In genomic region chr2:25460135-25460534, GRCm38 (mm10) we compare ENCODE assay signal across 8 mouse cellular contexts. TPM values are rescaled to one million over a fixed set of nuclear protein-coding genes. Genes with fewer than 3 reads are reported as not detected.
DNase-seq lines count a peak whose midpoint lies in the region; ATAC-seq and TF ChIP-seq lines count a peak whose summit lies in the region.

No protein-coding gene starts in this region.

- H3K27me3 ChIP-seq in testis, adult 2 months (ENCODE audit: control insufficient read depth, insufficient read depth, low read length) = no peaks in the 10 kb centered on the region
- H3K27me3 ChIP-seq in hindbrain, embryonic 10.5 days (ENCODE audit: insufficient read depth, poor library complexity, severe bottlenecking) = no peaks in the 10 kb centered on the region
- no peaks in the 10 kb centered on the region for H3K27me3 ChIP-seq in limb, embryonic 15.5 days

- no peaks in the 10 kb centered on the region for H3K36me3 ChIP-seq in testis, adult 2 months (ENCODE audit: control insufficient read depth, insufficient read depth, low read length)
- peaks cover 9% of the 10 kb centered on the region for H3K36me3 ChIP-seq in hindbrain, embryonic 10.5 days
- peaks cover 17% of the 10 kb centered on the region for H3K36me3 ChIP-seq in limb, embryonic 15.5 days

- H3K4me3 ChIP-seq in testis, adult 2 months (ENCODE audit: control insufficient read depth, low read depth, low read length) = peak overlapping the region; percentile 87
- peak overlapping the region; percentile 85 for H3K4me3 ChIP-seq in hindbrain, embryonic 10.5 days
- H3K4me3 ChIP-seq in limb, embryonic 15.5 days = peak overlapping the region; percentile 66

- peaks cover 14% of the 10 kb centered on the region for H3K4me1 ChIP-seq in testis, adult 2 months (ENCODE audit: control insufficient read depth, insufficient read depth, low read length)
- H3K4me1 ChIP-seq in hindbrain, embryonic 10.5 days (replicated peaks) = peaks cover 25% of the 10 kb centered on the region
- peaks cover 37% of the 10 kb centered on the region for H3K4me1 ChIP-seq in limb, embryonic 15.5 days

- no peak for TF ChIP-seq POLR2A in testis, adult 2 months (IDR thresholded peaks at IDR 0.05; ENCODE audit: control insufficient read depth, low read depth, low read length)

- H3K27ac ChIP-seq in testis, adult 2 months (ENCODE audit: control insufficient read depth, insufficient read depth, low read depth, low read length) = peak overlapping the region; percentile 77
- H3K27ac ChIP-seq in hindbrain, embryonic 10.5 days = peak overlapping the region; percentile 92
- H3K27ac ChIP-seq in limb, embryonic 15.5 days = peak overlapping the region; percentile 90

- no peak for TF ChIP-seq CTCF in testis, adult 2 months (IDR thresholded peaks at IDR 0.05; ENCODE audit: control insufficient read depth, insufficient read depth, insufficient replicate concordance, low read depth, low read length)

- peak; percentile 84 for DNase-seq in cerebellum, adult 9-11 months
- DNase-seq in cerebellum, postnatal 14 days = no peak
- no peak for DNase-seq in testis, postnatal 14 days (ENCODE audit: low spot score)
- DNase-seq in hindbrain, embryonic 10.5 days (ENCODE audit: low spot score) = no peak
- DNase-seq in skeletal muscle tissue, adult 2 months (ENCODE audit: low read depth, low spot score) = peak; percentile 56
- DNase-seq in Muller cell, postnatal 12 days (ENCODE audit: inconsistent ontology term) = no peak

- H3K9ac ChIP-seq in limb, embryonic 15.5 days = peak overlapping the region; percentile 54

- no peak for ATAC-seq in limb, embryonic 15.5 days (ENCODE audit: insufficient number of reproducible peaks, low FRiP score, low TSS enrichment, low read depth)

- peaks cover 4% of the 10 kb centered on the region; the same call in 1 of the 2 replicates for H3K9me3 ChIP-seq in hindbrain, embryonic 10.5 days
- H3K9me3 ChIP-seq in limb, embryonic 15.5 days = no peaks in the 10 kb centered on the region

- peak overlapping the region; percentile 82 for H3K4me2 ChIP-seq in limb, embryonic 15.5 days

- WGBS in hindbrain, embryonic 10.5 days = 42% methylated on average over 5 of the region's 5 CpGs
- WGBS in limb, embryonic 15.5 days = 34% methylated on average over 5 of the region's 5 CpGs

RNA-seq across cellular contexts. Expression of gene Paxx, which starts 0.8 kb away (rescaled TPM):
- polyA plus RNA-seq in testis, adult 2 months (2012; rRNA removed) = 34.3 and 35.8 TPM in 2 replicates
- 17.0 and 31.3 TPM in 2 replicates for polyA plus RNA-seq in hindbrain, embryonic 10.5 days (2016; fragmentation: Nextera tagmentation; extraction: Ambion mirVana)
- polyA plus RNA-seq in limb, embryonic 15.5 days (2015; fragmentation: Nextera tagmentation; extraction: Ambion mirVana) = 49.9 and 56.9 TPM in 2 replicates

RNA-seq across cellular contexts. Expression of gene Clic3, which starts 3.5 kb away (rescaled TPM):
- polyA plus RNA-seq in testis, adult 2 months (2012; rRNA removed) = 0.78 and 11.8 TPM in 2 replicates
- polyA plus RNA-seq in hindbrain, embryonic 10.5 days (2016; fragmentation: Nextera tagmentation; extraction: Ambion mirVana) = 0.90 and 1.2 TPM in 2 replicates
- polyA plus RNA-seq in limb, embryonic 15.5 days (2015; fragmentation: Nextera tagmentation; extraction: Ambion mirVana) = 99.3 and 111 TPM in 2 replicates

RNA-seq across cellular contexts. Expression of gene Ptgds, which starts 9.7 kb away (rescaled TPM):
- polyA plus RNA-seq in testis, adult 2 months (2012; rRNA removed) = 311 and 369 TPM in 2 replicates
- polyA plus RNA-seq in hindbrain, embryonic 10.5 days (2016; fragmentation: Nextera tagmentation; extraction: Ambion mirVana) = 0.49 and 1.7 TPM in 2 replicates
- 4.1 and 9.1 TPM in 2 replicates for polyA plus RNA-seq in limb, embryonic 15.5 days (2015; fragmentation: Nextera tagmentation; extraction: Ambion mirVana)

RNA-seq across cellular contexts. Expression of gene Abca2, which starts 31.6 kb away (rescaled TPM):
- 17.3 and 18.3 TPM in 2 replicates for polyA plus RNA-seq in testis, adult 2 months (2012; rRNA removed)
- 5.7 and 5.9 TPM in 2 replicates for polyA plus RNA-seq in hindbrain, embryonic 10.5 days (2016; fragmentation: Nextera tagmentation; extraction: Ambion mirVana)
- polyA plus RNA-seq in limb, embryonic 15.5 days (2015; fragmentation: Nextera tagmentation; extraction: Ambion mirVana) = 4.2 and 5.9 TPM in 2 replicates

RNA-seq across cellular contexts. Expression of gene Lcn12, which starts 33.6 kb away (rescaled TPM):
- 5.7 TPM in 1 of 2 replicates, not detected in the other for polyA plus RNA-seq in testis, adult 2 months (2012; rRNA removed)
- polyA plus RNA-seq in hindbrain, embryonic 10.5 days (2016; fragmentation: Nextera tagmentation; extraction: Ambion mirVana) = not detected in 2 replicates
- polyA plus RNA-seq in limb, embryonic 15.5 days (2015; fragmentation: Nextera tagmentation; extraction: Ambion mirVana) = not detected in 2 replicates

Comparison
In these comparisons a context has a peak if more than half of its experiments do, and no peak if none do; other contexts are left out.
1. DNase-seq: peak in cerebellum, adult 9-11 months (single experiment) and skeletal muscle tissue, adult 2 months (single experiment); none in cerebellum, postnatal 14 days (0 of 2), testis, postnatal 14 days (single experiment), hindbrain, embryonic 10.5 days (single experiment) and Muller cell, postnatal 12 days (single experiment).
2. RNA of gene Ptgds, which starts 9.7 kb away (polyA plus RNA-seq): 311 to 369 TPM in testis, adult 2 months; 4.1 to 9.1 TPM in limb, embryonic 15.5 days and 0.49 to 1.7 TPM in hindbrain, embryonic 10.5 days; every median in the first group is over 10 times any median in the second.
3. Peak in every context shown above with its lines, with median percentiles within 50 percentile points of each other: H3K27ac ChIP-seq and H3K4me3 ChIP-seq.